Mouse (Mus musculus) neural tube, embryonic 11.5 days (tissue): ENCODE results near the gene Tns1. TPM values are rescaled to one million over a fixed set of nuclear protein-coding genes. Genes with fewer than 3 reads are reported as not detected.

Experiments
- ATAC-seq: fragments of 200-750 bp; cut with Nextera tagmentation; 2 replicates; pipeline ENCODE4 v1.8.0; 2017; ENCODE audit warnings: moderate number of reproducible peaks, mild to moderate bottlenecking, moderate TSS enrichment, moderate library complexity; ENCODE audit not compliant: insufficient read depth, low FRiP score, low TSS enrichment
- DNase-seq: peaks from one replicate; pipeline ENCODE4 v3.0.0-alpha.2; 2015; ENCODE audit warnings: low spot score
- H3K27ac ChIP-seq: fragments of 300-500 bp; sonication (generic); 2 replicates; pipeline ENCODE4 v1.5.1; 2014; ENCODE audit warnings: low read depth, mild to moderate bottlenecking, low read length
- H3K27me3 ChIP-seq: fragments of 300-500 bp; sonication (generic); 2 replicates; pipeline ENCODE4 v1.6.1; 2014; ENCODE audit warnings: mild to moderate bottlenecking, low read length, mixed read lengths; ENCODE audit not compliant: control insufficient read depth, insufficient read depth
- H3K36me3 ChIP-seq: fragments of 300-500 bp; sonication (generic); 2 replicates; pipeline ENCODE4 v1.6.1; 2014; ENCODE audit warnings: mild to moderate bottlenecking, low read length, moderate library complexity, mixed read lengths; ENCODE audit not compliant: control insufficient read depth, insufficient read depth
- H3K4me1 ChIP-seq: fragments of 300-500 bp; sonication (generic); 2 replicates; pipeline ENCODE4 v1.6.1; 2014; ENCODE audit warnings: low read length, mixed read lengths; ENCODE audit not compliant: control insufficient read depth, insufficient read depth
- H3K4me2 ChIP-seq: fragments of 300-500 bp; sonication (generic); 2 replicates; pipeline ENCODE4 v1.6.1; 2014; ENCODE audit warnings: low read depth, mild to moderate bottlenecking, moderate library complexity
- H3K4me3 ChIP-seq: fragments of 300-500 bp; sonication (generic); 2 replicates; pipeline ENCODE4 v1.5.1; 2014; ENCODE audit warnings: low read depth, low read length
- H3K9ac ChIP-seq: fragments of 300-500 bp; sonication (generic); 2 replicates; pipeline ENCODE4 v1.6.1; 2014; ENCODE audit warnings: mild to moderate bottlenecking, low read length
- H3K9me3 ChIP-seq: fragments of 300-500 bp; sonication (generic); 2 replicates; pipeline ENCODE4 v1.6.1; 2016; ENCODE audit warnings: low read length; ENCODE audit not compliant: control insufficient read depth
- WGBS: fragments of 180-500 bp; shearing (Covaris S2); extraction: QIAGEN DNeasy Blood & Tissue Kit; methylation state at CpG from one replicate; pipeline ENCODE4 v1.1.7; 2014; 5-methylcytosine and 5-hydroxymethylcytosine counted together
- polyA plus RNA-seq: library from polyadenylated mRNA; unstranded; fragments of >200 nt; fragmentation: Nextera tagmentation; extraction: Ambion mirVana; gene quantifications from 2 replicates; pipeline ENCODE4 v1.2.1, GENCODE M21; 2014

The Tns1 gene
- polyA plus RNA-seq, 1 experiment from 2014 or later: 17.9 TPM

GRCm38 (mm10) chr1:73930411-73931134 lies 193.7 kb downstream of the Tns1 start:
- DNase-seq: no peak
- Histone ChIP-seq H3K4me2 (no peak overlapping the region), H3K27me3 (no peaks in the 10 kb centered on the region), H3K9me3 (no peaks in the 10 kb centered on the region), H3K4me1 (no peaks in the 10 kb centered on the region), H3K4me3 (no peak overlapping the region), H3K9ac (no peak overlapping the region), H3K27ac (no peak overlapping the region), H3K36me3 (no peaks in the 10 kb centered on the region)
- 90% methylated on average over 8 of the region's 8 CpGs for WGBS
- ATAC-seq: no peak

- no peak overlapping the region for H3K4me3 ChIP-seq
- H3K9ac ChIP-seq: no peak overlapping the region
- no peaks in the 10 kb centered on the region for H3K4me1 ChIP-seq
- H3K9me3 ChIP-seq: no peaks in the 10 kb centered on the region
- no peaks in the 10 kb centered on the region for H3K27me3 ChIP-seq
- H3K27ac ChIP-seq: no peak overlapping the region
- WGBS: 86% methylated on average over 5 of the region's 5 CpGs
- no peak for DNase-seq
- peaks cover 2% of the 10 kb centered on the region; the same call in 1 of the 2 replicates for H3K36me3 ChIP-seq
- no peak for ATAC-seq
- no peak overlapping the region for H3K4me2 ChIP-seq
Measured at GRCm38 (mm10) chr1:73929952-73930329, 194.3 kb downstream of the Tns1 start.

GRCm38 (mm10) chr1:73929211-73929951 lies 194.9 kb downstream of the Tns1 start:
- DNase-seq (no peak), ATAC-seq (no peak)
- no peaks in the 10 kb centered on the region for H3K27me3 ChIP-seq
- H3K4me1 ChIP-seq: no peaks in the 10 kb centered on the region
- WGBS: 65% methylated on average over 15 of the region's 15 CpGs
- H3K27ac ChIP-seq: no peak overlapping the region
- H3K4me3 ChIP-seq: no peak overlapping the region
- no peak overlapping the region for H3K9ac ChIP-seq
- no peak overlapping the region for H3K4me2 ChIP-seq
- no peaks in the 10 kb centered on the region for H3K9me3 ChIP-seq
- H3K36me3 ChIP-seq: peaks cover 2% of the 10 kb centered on the region; the same call in 1 of the 2 replicates

DNA sequence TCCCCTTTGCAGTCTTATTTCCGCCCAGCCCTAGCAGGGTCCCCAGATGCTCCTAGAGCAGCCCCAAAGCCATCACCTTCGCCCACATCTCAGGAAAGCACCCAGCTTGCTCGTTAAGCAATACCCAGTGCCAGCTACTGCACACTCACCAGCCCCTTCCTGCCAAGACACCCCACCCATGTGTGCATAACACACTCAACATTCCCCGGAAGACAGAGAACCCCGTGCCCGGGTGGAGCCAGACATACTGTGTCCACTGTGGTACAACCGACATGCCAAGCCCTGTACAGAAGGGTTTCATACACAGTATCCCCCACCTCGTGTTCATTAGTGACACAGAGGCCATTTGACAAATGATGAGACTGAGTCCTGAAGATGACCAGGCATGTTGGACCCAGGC lies 195.9 kb downstream of the Tns1 start:
- no peak overlapping the region for H3K27ac ChIP-seq

DNA sequence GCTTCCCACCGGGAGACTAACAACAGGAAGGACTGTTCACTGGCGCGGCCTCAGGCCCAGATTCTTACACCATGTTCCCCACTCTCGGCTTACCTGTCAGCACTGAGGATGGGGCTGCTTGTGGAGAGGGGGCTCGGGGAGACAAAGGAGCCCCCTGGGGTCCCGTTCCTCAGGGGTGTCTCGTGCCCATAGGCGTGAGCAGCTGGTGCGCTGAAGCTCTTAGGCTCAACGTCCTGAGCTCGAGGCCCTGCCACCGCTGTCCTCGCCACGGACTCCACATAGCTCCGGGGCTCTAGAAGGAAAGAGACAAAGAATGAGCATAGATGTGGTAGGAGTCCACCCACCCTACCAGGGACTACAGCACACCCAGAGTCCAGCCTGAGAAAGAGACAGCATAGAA lies 196.4 kb downstream of the Tns1 start:
- no peak overlapping the region for H3K4me3 ChIP-seq
- no peak for DNase-seq

More for the DNA sequence above, 195.9 kb downstream of the Tns1 start:
- Histone ChIP-seq H3K4me3 (no peak overlapping the region), H3K36me3 (peaks cover 2% of the 10 kb centered on the region; the same call in 1 of the 2 replicates), H3K4me2 (no peak overlapping the region), H3K9ac (no peak overlapping the region), H3K27me3 (no peaks in the 10 kb centered on the region), H3K4me1 (no peaks in the 10 kb centered on the region), H3K9me3 (no peaks in the 10 kb centered on the region)
- no peak for ATAC-seq
- 95% methylated on average over 8 of the region's 8 CpGs for WGBS
- DNase-seq: no peak

DNA sequence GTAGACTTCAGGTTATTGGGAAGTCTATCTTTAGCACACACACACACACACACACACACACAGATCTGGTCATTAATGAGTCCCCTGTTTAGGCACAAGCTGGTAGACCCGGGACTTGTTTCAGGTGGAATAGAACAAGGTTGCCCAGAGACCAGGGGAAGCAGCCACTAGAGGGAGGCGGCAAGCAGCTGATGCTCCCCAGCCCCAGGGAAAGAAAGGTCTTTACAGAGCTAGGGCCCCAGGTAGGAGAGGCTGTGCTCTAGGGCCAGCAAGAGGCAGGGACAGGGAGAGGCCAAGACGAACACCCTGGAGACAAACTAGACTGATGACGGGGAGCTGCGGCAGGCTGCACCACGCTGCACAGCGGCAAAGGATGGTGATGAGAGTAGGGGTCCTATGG lies 198.0 kb downstream of the Tns1 start:
- no peaks in the 10 kb centered on the region for H3K4me1 ChIP-seq
- no peak overlapping the region for H3K9ac ChIP-seq
- peaks cover 2% of the 10 kb centered on the region; the same call in 1 of the 2 replicates for H3K36me3 ChIP-seq
- no peak for DNase-seq
- WGBS: 64% methylated on average over 7 of the region's 7 CpGs
- no peaks in the 10 kb centered on the region for H3K9me3 ChIP-seq
- H3K4me3 ChIP-seq: no peak overlapping the region
- no peak overlapping the region for H3K27ac ChIP-seq
- ATAC-seq: no peak
- H3K27me3 ChIP-seq: no peaks in the 10 kb centered on the region
- no peak overlapping the region for H3K4me2 ChIP-seq

More for the DNA sequence above, 196.4 kb downstream of the Tns1 start:
- Histone ChIP-seq H3K9ac (no peak overlapping the region), H3K27me3 (no peaks in the 10 kb centered on the region), H3K36me3 (peaks cover 2% of the 10 kb centered on the region; the same call in 1 of the 2 replicates), H3K27ac (no peak overlapping the region), H3K4me1 (no peaks in the 10 kb centered on the region), H3K4me2 (no peak overlapping the region), H3K9me3 (no peaks in the 10 kb centered on the region)
- ATAC-seq: no peak
- WGBS: 85% methylated on average over 15 of the region's 15 CpGs

- 95% methylated on average over 18 of the region's 18 CpGs for WGBS
- no peaks in the 10 kb centered on the region for H3K27me3 ChIP-seq
- H3K9ac ChIP-seq: no peak overlapping the region
- no peak for ATAC-seq
- no peak overlapping the region for H3K4me3 ChIP-seq
- H3K4me2 ChIP-seq: no peak overlapping the region
- no peaks in the 10 kb centered on the region for H3K9me3 ChIP-seq
- peaks cover 4% of the 10 kb centered on the region for H3K36me3 ChIP-seq
- no peaks in the 10 kb centered on the region for H3K4me1 ChIP-seq
- H3K27ac ChIP-seq: no peak overlapping the region
- no peak for DNase-seq
Measured at GRCm38 (mm10) chr1:73924871-73925610, 199.2 kb downstream of the Tns1 start.

GRCm38 (mm10) chr1:73924210-73924609 lies 200.0 kb downstream of the Tns1 start:
- 85% methylated on average over 5 of the region's 5 CpGs for WGBS
- no peak for ATAC-seq
- H3K4me2 ChIP-seq: no peak overlapping the region

More at GRCm38 (mm10) chr1:73924210-73924609, 200.0 kb downstream of the Tns1 start:
- Histone ChIP-seq H3K9me3 (no peaks in the 10 kb centered on the region), H3K36me3 (peaks cover 4% of the 10 kb centered on the region), H3K27ac (no peak overlapping the region), H3K4me1 (no peaks in the 10 kb centered on the region), H3K4me3 (no peak overlapping the region), H3K9ac (no peak overlapping the region), H3K27me3 (no peaks in the 10 kb centered on the region)
- no peak for DNase-seq
